Mouse (Mus musculus): ENCODE results near the gene Ssbp2. TPM values are rescaled to one million over a fixed set of nuclear protein-coding genes. Genes with fewer than 3 reads are reported as not detected.
A peak's percentile ranks its signal among the peaks of the same experiment; 100 is the strongest.

Ssbp2 gene
- 10 to 100 TPM; 16.7 to 19.8 TPM for total RNA-seq (2021)
- long read RNA-seq, experiment 1, transcript Ssbp2-201 (17 exons, 3,957 nt), result major isoform, 10 of 19 reads
- long read RNA-seq, experiment 1, partial matches to known transcripts, result 2 of 19 reads
- long read RNA-seq, experiment 1, other reads (novel, unspliced or antisense), result 4 of 19 reads
- long read RNA-seq, experiment 2, transcript Ssbp2-201 (17 exons, 3,957 nt), result major isoform, 12 of 25 reads
- long read RNA-seq, experiment 2, partial matches to known transcripts, result 1 of 25 reads
- long read RNA-seq, experiment 2, other reads (novel, unspliced or antisense), result 9 of 25 reads

GRCm38 (mm10) chr13:91459896-91460620 lies at the start of gene Ssbp2:
Gene Ssbp2, plus strand, starts transcription at chr13:91460283.
- DNase-seq, result no peak
- intact Hi-C loops (cut with DNase I), result loop anchor here (1.0 to 10.0 kb wide), 5 partner anchors 38 to 525 kb away; no protein-coding TSS in a partner anchor

GRCm38 (mm10) chr13:91413752-91414503 lies 46.2 kb upstream of the Ssbp2 start:
- no peak for DNase-seq
- intact Hi-C loops (cut with DNase I), result no loop called here

DNA sequence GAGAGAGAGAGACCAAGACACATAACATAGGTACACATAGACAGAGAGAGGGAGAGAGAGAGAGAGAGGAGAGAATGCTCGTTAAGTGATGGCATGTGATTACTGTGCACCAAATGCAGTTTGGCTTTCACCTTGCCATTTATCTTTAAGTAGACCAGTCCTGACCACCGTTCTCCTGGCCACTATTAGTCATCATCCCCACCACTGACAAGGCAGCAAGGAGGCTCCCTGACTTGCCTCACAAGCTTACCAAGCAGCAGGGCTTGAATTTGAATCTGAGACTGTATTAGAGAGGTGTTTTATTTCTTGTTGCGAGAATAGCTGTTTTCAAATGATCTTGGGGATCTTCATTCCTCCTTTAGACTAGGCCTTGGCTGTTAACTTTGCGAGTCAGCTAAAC lies 44.2 kb upstream of the Ssbp2 start:
- DNase-seq, result no peak
- intact Hi-C loops (cut with DNase I), result no loop called here

DNA sequence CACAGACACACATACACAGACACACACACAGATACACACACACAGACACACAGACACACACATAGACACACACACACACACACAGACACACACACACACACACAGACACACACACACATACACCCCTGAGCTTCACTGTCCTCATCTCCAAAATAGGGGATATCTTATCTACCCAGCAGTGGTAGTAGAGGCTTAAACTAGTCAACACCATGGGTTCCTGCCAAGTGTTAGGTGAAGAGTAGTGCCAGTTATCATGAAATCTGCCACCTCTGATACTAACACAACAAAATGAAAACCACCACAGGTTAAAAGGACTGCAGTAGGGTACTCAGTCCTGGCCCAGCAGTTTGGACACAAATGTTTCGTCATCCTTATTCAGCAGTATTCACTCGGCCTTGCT lies 43.4 kb upstream of the Ssbp2 start:
- intact Hi-C loops (cut with DNase I), result no loop called here
- DNase-seq, result no peak

DNA sequence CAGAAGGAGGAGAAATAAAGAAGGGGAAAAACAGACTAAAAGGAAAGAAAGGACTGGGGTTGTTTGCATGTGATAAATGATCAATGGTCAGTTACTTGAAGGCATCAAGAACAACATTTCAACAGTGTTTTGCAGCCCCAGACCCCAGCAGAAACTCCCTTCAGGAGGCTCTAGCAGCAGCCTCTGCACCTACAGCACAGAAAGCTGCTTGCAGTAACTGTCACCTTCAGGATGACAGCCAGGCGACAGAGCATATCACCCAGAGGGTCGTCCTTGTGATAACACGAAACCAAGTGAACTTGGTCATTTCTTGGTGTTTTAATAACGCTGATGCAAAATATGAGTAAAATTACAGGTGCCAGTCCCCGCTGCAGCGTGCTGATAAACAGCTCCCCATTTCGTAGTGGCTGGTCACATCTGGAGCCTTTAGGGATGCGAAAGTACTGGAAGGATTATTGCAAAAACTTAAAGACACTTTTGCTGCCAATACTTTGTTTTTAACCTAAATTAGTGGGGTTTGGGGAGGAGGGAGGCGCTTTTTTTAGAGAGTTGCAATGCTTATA lies 38.6 kb upstream of the Ssbp2 start:
- intact Hi-C loops (cut with DNase I), result loop anchor here (5.0 kb wide), 1 partner anchor 36 kb away; no protein-coding TSS in a partner anchor
- peak; percentile 39 to 50 for DNase-seq

GRCm38 (mm10) chr13:91430867-91431266 lies 29.2 kb upstream of the Ssbp2 start:
- DNase-seq, result no peak
- intact Hi-C loops (cut with DNase I), result no loop called here

GRCm38 (mm10) chr13:91431392-91432355 lies 28.4 kb upstream of the Ssbp2 start:
- DNase-seq, result no peak
- intact Hi-C loops (cut with DNase I), result no loop called here

- DNase-seq, result no peak
- intact Hi-C loops (cut with DNase I), result no loop called here
These were observed 27.1 kb upstream of the Ssbp2 start for GRCm38 (mm10) chr13:91433021-91433420.

- intact Hi-C loops (cut with DNase I), result no loop called here
- no peak for DNase-seq
These were observed 22.2 kb upstream of the Ssbp2 start for GRCm38 (mm10) chr13:91437931-91438330.

GRCm38 (mm10) chr13:91441476-91441875 lies 18.6 kb upstream of the Ssbp2 start:
- no peak for DNase-seq
- intact Hi-C loops (cut with DNase I), result no loop called here

GRCm38 (mm10) chr13:91446728-91447127 lies 13.4 kb upstream of the Ssbp2 start:
- intact Hi-C loops (cut with DNase I), result no loop called here
- DNase-seq, result no peak

- intact Hi-C loops (cut with DNase I), result no loop called here
- no peak for DNase-seq
These were observed 11.1 kb upstream of the Ssbp2 start for GRCm38 (mm10) chr13:91448936-91449335.

DNA sequence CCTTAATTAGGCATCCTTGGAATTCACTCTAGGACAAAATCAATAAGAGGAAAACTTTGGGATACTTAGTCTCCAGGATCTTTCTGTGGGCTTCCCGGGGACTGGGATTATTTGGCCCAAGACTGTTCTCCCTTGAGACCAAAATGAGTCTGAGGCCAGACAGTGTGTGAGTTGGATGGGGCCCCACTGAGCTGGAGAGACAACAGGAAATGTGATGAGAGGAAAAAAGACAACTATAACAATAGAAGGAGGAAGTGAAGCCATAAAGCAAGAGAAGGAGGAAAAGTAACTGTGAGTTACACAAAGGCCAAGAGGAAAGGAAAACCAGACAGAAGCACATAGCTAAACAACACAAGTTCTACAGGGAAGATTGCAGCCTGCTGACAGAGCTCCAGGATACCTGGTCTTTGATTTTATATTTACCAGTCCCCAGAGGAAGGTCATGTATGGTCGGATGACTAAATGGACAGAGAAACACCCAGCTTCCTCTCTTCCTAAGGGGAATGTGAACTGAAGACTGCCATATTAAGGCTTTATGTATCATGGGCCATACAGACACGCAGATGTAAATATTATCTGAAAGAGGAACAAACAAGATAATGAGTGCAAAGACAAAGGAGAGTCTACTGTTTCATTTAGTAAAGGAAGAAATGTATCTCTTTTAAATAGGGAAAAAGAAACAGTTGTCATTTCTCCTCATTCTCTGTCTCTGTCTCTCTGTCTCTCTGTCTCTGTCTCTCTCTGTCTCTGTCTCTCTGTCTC lies 8.5 kb upstream of the Ssbp2 start:
- intact Hi-C loops (cut with DNase I), result no loop called here
- no peak for DNase-seq

DNA sequence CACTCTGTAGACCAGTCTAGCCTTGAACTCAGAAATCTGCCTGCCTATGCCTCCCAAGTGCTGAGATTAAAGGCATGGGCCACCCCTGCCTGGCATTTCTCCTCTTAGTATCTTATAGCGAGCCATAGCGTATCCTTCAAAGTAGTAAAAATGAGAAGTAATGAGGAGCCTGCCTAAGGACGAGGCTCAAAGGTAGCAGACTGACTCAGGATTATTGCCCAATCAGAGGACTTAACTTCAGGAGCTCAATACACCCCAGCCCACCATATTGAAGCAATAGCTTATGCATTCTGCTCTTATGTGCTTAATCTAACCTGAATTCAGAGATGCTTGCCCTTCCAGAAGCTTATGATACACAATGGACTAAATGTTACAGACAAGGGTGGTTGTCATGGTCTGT lies 7.8 kb upstream of the Ssbp2 start:
- intact Hi-C loops (cut with DNase I), result no loop called here
- DNase-seq, result no peak

DNA sequence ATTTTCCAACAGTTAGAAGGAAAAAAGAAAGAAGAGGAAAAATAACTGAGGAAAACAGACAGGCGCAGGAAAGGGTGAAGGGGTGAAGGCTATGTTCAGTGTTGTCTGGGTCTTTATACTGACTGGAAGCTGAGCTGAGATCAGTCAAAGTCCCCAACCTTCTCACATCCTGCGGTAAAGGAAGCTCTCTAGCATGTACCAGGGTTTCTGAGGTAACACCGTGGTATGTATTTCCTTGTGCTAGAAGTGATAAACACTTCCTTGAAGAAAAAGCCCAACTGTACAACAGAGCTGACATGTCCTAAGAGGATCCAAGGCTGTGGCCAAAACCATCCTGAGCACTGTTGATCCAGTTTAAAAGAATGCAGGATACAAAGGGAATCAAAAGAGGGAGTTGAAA lies 6.8 kb upstream of the Ssbp2 start:
- DNase-seq, result no peak
- intact Hi-C loops (cut with DNase I), result no loop called here

DNA sequence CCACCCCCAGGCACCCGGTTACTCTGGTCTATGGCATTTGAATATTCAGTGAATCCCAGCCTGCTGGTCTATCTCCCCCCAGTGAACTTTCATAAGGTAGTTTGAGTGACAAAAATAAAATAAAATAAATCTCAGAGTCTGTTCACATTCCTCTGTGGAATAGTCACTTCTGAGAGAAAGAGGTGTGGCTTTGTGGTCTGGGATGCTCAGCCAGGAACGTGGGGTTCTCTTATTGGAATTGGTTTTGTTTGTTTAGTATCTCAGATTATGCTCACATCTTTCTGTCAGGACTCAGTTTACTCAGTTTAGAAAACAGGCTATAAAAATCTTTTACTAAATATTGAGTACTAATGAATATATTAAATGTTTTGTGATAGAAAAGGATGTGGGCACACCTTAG lies 4.0 kb upstream of the Ssbp2 start:
- no peak for DNase-seq
- intact Hi-C loops (cut with DNase I), result loop anchor here (5.0 kb wide), 1 partner anchor 34 kb away; no protein-coding TSS in a partner anchor

GRCm38 (mm10) chr13:91456735-91457134 lies 3.3 kb upstream of the Ssbp2 start:
- intact Hi-C loops (cut with DNase I), result loop anchor here (5.0 kb wide), 1 partner anchor 34 kb away; no protein-coding TSS in a partner anchor
- no peak for DNase-seq

GRCm38 (mm10) chr13:91457974-91458373 lies 2.1 kb upstream of the Ssbp2 start:
- intact Hi-C loops (cut with DNase I), result loop anchor here (5.0 kb wide), 1 partner anchor 36 kb away; no protein-coding TSS in a partner anchor
- no peak for DNase-seq

- intact Hi-C loops (cut with DNase I), result loop anchor here (5.0 kb wide), 1 partner anchor 37 kb away; no protein-coding TSS in a partner anchor
These were observed 594 bp upstream of the Ssbp2 start for GRCm38 (mm10) chr13:91459489-91459888.

More at GRCm38 (mm10) chr13:91459489-91459888, 594 bp upstream of the Ssbp2 start:
- no peak for DNase-seq

Measured in gastrocnemius, postnatal 36 days (tissue).